Mouse (Mus musculus): ENCODE results near the gene Cstad.

- TF ChIP-seq CTCF (IDR thresholded peaks at IDR 0.05; ENCODE audit: low read depth) = no peak
- no peak for TF ChIP-seq EP300 (optimal IDR thresholded peaks at IDR 0.05)
These were observed 13.1 kb downstream of the Cstad start for GRCm38 (mm10) chr2:30607941-30608340.
